Mouse (Mus musculus) left cerebral cortex, postnatal 14 days (tissue): ENCODE results near the gene Ints4. TPM values are rescaled to one million over a fixed set of nuclear protein-coding genes. Genes with fewer than 3 reads are reported as not detected.
"Not testable (repeated sequence)": the region's sequence is repeated elsewhere in the genome, so short reads cannot be mapped to it uniquely, and the experiment has no call there.

ENCODE experiments used
- DNase-seq, 2 experiments: peaks; one replicate each; pipeline ENCODE4 v3.0.0; 2021 to 2022; ENCODE audit warnings: low spot score in 2 of 2, mixed read lengths in 1 of 2
- intact Hi-C: fragments of 180-260 bp; cut with DNase I; formaldehyde crosslinking; loops from one replicate; pipeline ENCODE4 v1.15.1; 2025
- long read RNA-seq, 2 experiments: library from polyadenylated mRNA; stranded (forward); transcript quantifications; one replicate each; pipeline ENCODE4 v2.0.0; 2021
- total RNA-seq, 2 experiments: library from RNA; stranded (reverse); gene quantifications; 2 replicates each; pipeline ENCODE4 v1.2.3; 2021

Gene Ints4
- total RNA-seq, result 10 to 100 TPM; 27.2 to 27.3 TPM
- long read RNA-seq, experiment 1, transcript Ints4-201 (23 exons, 3,240 nt), result major isoform, 14 of 21 reads
- long read RNA-seq, experiment 1, partial matches to known transcripts, result 1 of 21 reads
- long read RNA-seq, experiment 1, other reads (novel, unspliced or antisense), result 6 of 21 reads
- long read RNA-seq, experiment 2, transcript Ints4-201 (23 exons, 3,240 nt), result major isoform, 10 of 19 reads
- long read RNA-seq, experiment 2, partial matches to known transcripts, result 0 of 19 reads
- long read RNA-seq, experiment 2, other reads (novel, unspliced or antisense), result 9 of 19 reads

DNA sequence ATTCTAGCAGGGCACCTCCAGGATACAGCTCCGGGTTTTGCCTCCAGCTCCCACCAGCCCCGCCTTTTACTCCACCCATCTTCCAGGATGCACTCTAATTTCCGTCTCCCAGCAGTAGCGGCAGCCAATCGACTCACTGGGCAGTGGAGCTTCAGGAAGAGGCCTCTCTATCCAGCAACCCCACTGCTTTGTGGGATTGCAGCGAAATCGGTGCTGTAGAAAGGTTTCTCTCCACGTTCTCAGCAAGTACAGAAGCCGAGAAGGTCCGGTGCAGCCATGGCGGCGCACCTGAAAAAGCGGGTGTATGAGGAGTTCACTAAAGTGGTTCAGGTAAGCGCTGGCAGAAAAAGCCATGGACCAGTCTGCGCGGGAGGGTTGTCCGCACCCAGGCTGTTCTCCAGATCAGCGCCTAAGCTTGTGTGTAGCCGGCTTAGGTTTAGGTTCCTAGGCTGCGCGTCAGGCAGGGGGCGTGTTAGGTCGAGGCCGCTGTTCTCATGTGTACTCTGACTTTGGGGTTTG lies at the start of gene Ints4:
Gene Ints4 (plus strand): TSS at position 136 of the 519 bp plus-strand sequence.
- peak; percentile 94 to 95 for DNase-seq
- intact Hi-C loops, result loop anchor here (2.0 to 10.0 kb wide), 3 partner anchors 59 to 184 kb away; partner anchors contain the start of genes Aamdc and Rsf1

DNA sequence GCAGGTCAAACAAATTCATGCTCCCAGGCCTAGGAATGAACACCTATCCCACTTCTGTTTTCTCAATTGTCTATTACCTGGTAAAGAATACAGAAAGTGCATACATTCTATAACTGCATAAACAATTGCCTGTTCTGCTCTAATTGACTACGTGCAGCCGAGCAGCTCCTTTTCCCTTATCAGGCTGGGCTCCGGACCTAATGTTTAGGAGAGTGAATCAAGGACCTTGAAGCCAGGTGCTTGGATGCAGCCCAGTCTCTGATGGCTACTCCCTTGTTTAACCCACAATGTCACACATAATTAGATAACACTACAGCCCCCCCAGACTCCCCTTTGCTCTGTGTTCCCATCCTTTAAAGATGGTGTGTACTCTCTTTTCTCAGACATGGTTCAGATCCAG lies 47.2 kb upstream of the Ints4 start:
- DNase-seq, intact Hi-C loops: not testable (repeated sequence)

DNA sequence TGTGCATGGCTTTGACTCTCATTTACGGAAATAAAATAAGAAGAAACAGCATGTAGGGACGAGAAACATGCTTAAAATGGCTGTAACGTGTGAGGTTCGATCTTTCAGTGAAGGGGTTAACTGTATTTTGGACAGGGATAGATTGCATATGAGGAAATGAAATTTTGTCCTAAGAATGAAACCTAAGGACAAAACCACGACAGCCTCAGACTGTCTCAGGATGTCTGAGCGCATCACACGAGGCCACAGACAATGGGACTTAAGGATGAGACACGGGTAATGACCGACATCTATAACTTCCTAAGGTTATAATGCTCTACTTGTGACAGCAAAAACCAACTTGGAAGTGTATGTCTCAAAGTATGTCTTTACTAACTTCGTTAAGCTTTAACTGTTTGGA lies 46.2 kb upstream of the Ints4 start:
- intact Hi-C loops, result no loop called here
- DNase-seq, result no peak

DNA sequence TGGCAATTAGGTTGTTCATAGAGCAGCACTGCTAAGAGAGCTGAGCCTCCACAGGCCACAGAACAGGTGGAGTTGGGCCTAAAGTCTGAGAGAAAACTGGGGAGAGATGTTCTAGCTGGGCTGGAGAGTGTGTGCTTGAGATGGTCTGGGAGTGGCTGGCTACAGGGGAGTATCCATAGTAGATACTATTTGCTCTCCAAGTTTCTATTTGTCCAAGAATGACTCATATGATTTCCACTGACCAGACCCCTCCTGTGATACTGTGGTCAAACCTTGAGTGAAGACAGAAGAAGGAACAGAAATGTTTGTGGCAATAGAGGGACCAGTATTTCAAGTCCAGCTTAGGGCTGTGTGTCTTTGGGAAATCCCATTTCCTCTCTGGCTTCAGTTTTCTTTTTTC lies 41.8 kb upstream of the Ints4 start:
- intact Hi-C loops, result no loop called here
- DNase-seq, result no peak

DNA sequence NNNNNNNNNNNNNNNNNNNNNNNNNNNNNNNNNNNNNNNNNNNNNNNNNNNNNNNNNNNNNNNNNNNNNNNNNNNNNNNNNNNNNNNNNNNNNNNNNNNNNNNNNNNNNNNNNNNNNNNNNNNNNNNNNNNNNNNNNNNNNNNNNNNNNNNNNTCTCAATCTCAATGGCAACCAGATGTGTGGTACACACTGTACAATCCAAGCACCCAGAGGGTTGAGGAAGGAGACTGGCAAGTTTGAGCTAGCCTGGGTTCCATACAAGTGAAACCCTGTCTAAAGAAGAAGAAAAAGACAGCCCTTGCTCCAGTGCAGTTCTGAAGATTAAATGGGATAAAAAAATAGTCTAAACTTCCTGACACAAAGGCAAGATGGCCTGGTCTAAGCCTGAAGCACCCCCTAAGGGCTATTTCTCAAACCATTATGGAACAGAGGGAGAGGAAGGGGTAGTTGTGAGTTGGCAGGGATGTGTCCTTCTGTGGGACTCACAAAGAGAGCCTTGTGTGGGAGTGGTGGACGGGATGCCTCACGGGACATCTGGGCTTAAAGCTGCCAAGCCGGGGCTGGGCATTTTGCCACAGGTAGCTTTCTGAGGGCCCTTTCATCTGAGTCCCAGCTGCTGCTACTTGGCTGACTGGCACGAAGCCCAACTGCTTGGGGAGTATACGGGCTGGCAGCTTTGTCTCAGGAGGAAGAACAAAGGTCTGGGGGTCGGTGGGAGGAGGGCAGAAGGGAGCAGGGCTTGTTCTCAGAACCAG lies 34.4 kb upstream of the Ints4 start:
- DNase-seq, result peak; percentile 92 to 96
- intact Hi-C loops, result loop anchor here (5.0 kb wide), 1 partner anchor 131 kb away; the partner anchor contains the start of genes Aamdc and Rsf1

DNA sequence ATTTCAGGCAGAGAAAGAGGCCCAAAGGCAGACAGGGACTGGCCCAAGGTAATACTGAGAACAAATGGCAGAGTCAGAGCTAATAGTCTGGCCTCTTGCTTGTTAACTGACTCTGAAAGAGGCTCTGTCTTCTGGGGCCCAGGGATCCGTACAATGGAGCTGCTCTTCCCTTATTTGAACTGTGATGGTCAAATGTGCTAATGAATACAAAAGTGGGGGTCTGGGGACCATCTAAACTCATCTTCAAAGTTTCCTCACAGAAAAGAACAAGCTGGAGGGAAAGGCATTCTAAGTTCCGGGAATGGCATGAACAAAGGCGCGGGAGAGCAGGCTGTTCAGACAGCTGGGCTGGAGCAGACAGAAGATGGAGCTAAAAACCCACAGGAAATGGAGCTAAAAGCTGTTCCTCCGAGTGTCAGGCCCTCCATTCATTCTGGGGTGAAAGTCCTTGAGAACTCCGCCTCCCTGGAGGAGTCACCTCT lies 33.7 kb upstream of the Ints4 start:
- peak in 1 of 2 experiments; percentile 20 for DNase-seq

DNA sequence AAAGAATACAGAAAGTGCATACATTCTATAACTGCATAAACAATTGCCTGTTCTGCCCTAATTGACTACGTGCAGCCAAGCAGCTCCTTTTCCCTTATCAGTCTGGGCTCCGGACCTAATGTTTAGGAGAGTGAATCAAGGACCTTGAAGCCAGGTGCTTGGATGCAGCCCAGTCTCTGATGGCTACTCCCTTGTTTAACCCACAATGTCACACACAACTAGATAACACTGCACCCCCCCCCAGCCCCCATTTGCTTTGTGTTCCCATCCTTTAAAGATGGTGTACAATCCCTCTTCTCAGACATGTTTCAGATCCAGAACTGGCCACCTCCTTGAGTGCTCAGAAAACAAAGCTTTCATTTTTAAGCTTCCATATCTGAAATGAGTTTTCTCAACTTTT lies 29.7 kb upstream of the Ints4 start, which contains the start of gene Kctd14:
Gene Kctd14 (plus strand): TSS at position 301 of the 400 bp plus-strand sequence.
- intact Hi-C loops, DNase-seq: not testable (repeated sequence)

More for the DNA sequence above, 33.7 kb upstream of the Ints4 start:
- intact Hi-C loops, result loop anchor here (5.0 kb wide), 1 partner anchor 130 kb away; the partner anchor contains the start of genes Aamdc and Rsf1

DNA sequence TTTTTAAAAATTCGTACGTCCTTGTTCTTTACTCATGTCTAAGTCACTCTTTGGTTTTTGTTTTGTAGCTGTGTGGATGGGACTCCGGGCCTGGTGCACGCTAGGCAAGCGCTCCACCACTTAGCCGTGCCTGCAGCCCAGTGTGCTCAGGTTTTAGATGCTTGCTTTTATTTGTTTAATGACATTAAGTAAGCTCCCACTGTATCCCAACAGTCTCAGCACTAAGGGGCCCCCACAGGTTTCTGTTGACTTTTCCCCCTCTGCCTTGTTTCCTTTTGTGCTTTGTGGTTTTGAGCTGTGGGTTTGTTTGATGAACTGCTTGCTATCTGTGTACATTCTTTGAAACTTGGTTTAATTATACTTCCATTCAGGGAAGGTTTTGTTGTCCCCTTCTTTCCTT lies 28.6 kb upstream of the Ints4 start:
- intact Hi-C loops, result no loop called here
- no peak for DNase-seq

DNA sequence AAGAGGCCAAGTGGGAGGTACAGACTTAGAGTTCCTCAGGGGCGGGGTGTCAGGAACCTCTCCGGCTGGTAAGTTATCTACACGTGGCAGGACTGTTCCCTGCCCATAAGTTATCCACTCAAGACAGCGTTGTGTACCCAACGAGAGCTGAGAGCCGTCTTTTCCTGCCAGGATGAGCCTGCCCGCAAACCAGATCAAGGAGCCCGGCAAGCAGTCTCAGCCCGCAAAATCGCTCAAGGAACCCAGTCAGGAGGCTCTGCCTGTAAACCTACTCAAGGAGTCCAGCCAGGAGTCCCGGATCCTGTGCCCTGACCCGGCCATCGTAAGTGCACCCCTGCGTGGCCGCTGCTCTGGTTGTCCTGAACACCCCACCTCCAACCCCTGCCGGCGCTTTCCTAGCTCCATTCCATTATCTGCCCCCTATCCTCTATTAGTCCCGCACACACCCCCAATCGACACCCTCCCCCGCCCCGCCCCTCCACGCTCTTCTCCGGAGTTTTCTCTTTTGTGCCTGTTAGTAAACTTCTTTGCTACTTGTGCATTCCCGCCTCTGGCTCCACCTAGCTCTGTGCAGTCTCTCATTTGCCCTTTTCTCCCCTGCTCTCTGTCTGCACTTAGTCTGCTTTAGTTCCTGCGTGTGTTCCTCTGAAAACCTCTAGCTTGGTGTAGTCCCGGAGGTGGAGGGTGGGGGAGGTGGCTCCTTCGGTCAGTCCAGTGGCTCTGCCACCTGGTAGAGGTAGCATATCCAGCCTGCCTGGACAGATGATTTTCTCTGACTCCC lies 27.4 kb upstream of the Ints4 start:
- intact Hi-C loops, result no loop called here
- no peak for DNase-seq

DNA sequence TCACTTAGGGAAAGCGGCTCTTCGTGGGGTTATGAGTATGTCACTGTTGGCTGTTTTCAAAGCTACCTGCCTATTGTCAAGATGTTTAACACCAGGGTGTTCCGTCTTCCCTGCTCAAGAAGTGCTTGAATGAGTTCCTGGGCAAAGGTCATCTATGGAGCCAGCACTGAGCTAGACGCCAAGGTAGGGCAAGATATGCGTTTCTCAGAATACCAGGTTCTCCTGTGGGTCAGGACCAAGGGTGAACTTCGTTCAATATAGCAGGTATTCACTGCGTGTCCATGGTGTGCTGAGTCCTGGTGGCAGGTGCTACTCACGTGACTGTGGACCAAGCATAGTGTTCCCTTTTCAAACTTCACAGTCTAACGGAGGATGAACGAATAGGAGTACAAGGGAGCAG lies 26.0 kb upstream of the Ints4 start:
- intact Hi-C loops, result no loop called here
- DNase-seq, result no peak

DNA sequence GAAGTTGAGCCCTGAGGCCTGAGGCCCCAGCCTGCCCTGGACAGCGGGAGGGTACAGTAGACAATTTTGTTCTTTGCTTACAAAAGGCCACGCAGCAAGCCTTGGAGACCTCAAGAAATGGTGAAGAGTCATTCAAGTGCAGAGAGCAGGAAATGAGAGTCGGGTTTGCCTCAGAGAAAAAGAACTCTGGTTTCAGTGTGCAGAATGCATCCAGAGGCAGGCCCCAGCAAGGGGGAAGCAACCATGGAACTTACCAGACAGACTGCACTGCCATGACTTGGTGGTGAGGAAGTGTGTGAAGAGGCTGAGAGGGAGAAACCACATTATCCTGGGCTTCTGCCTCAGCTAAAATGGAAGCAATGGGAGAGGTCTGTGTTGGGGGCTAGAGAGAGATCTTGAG lies 25.2 kb upstream of the Ints4 start:
- intact Hi-C loops, result no loop called here
- no peak for DNase-seq

DNA sequence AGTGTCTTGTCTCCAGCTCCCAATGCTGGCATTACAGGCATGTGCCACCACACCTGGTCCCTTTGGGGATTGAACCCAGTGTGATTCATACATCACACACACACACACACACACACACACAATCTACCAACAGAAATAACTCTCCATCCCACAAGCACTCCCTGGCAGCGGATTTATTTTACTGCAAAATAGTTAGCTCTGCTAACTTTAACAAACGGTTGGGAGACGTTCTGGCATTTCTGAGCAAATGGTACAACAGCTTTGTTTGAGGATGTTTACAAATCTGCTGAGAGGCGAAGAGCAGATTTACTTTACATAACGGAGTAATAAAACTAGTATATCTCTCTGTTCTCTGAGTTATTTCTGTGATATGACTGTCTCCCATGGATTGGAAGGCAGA lies 7.8 kb upstream of the Ints4 start:
- DNase-seq, result peak; percentile 23 to 37
- intact Hi-C loops, result no loop called here

DNA sequence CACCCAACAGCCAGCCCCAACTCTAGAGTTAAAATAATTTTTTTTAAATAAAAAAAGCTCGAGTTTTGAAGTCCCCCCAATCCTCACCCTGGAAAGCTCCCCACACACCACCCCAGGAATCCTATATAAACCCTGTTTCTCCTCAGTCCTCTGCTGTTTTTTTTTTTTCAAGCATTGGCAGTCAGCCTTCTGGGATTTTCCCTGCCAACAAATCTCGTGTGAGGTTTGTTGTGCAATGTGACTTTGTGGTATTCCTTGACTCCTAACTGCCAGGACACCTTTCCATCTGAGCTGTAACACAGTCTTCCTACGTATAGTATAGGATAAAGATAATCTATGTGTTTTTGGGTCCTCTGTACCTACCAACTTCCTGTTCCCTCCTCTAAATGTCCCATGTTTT lies 1.4 kb upstream of the Ints4 start:
- DNase-seq, result no peak
- intact Hi-C loops, result no loop called here

DNA sequence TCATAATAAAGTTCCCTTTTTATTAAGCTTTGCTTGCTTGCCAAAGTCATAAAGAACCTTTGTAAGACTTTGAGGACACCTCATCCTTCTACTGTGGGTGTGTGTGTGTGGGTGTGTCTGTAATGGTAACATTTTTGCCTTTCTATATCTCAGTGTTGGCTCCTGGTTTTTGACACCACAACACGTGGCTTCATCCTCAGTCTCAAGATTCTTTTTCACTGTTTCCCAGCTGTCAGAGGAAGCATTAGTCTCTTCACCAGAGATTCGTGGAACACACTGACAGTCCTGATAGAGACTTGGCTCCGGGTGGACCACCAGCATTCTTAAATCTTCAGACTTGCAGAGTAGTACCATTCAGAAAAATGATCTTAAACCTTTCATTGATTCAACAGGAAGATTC lies 466 bp upstream of the Ints4 start:
- no peak for DNase-seq
- intact Hi-C loops, result loop anchor here (2.0 to 10.0 kb wide), 3 partner anchors 58 to 185 kb away; partner anchors contain the start of genes Aamdc and Rsf1

DNA sequence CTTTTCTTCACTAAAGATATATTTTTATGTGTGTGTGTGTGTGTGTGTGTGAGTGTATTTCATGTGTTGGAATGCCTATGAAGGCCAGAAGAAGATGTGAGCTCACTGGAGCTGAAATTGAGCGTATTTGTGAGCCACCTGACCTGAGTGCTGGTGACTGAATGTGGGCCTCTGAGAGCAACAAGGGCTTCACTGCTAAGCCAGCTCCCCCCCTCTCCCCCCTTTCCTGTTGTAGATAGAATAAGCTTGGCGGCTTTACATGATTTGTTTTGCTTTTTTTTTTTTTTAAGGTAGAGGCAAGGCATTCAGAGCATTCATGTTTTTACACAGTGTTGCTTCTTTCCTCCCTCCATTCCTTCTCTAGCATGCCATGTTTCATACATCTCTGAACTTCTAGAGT lies 2.6 kb downstream of the Ints4 start:
- intact Hi-C loops, result loop anchor here (5.0 to 10.0 kb wide), 2 partner anchors 61 to 181 kb away; no protein-coding TSS in a partner anchor
- DNase-seq, result no peak

DNA sequence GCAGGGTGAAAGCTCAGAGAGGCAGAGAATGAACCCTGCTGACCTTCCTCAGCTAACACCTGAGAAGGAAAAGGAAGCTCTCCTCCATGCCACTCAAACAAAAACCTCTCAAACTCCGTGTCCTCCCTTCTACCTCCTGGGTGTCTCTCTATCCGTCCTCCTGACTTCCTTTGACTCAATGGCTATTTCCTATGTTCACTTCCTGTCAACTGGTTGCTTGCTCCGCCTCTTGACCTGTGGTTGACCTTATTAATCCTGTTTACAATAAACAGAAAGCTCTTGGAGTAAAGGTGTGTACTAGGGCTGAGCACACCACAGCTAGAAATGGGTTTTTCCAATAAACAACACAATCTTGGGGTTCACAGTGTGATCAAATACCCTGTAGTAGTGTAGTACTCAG lies 10.4 kb downstream of the Ints4 start:
- intact Hi-C loops, result no loop called here
- DNase-seq, result no peak

DNA sequence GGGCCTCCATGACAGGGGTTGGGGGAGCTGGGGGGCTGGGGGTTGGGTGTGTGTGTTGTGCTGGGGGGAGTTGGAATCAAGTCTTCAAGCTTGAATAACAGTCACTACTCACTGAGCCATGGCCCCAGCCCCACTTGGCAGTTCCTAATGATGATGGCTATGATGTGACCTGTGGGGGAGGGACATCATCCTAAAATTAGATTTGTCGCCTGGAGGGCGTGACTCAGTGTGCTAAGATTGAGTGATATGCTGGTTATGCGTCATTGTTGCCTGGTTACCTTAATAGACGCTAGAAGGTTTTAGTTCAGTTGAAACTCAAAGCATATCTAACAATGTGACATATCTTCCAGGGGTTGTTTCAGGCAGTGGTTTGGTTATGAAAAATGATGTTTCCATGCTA lies 11.7 kb downstream of the Ints4 start:
- intact Hi-C loops, result no loop called here
- DNase-seq, result peak in 1 of 2 experiments; percentile 13

DNA sequence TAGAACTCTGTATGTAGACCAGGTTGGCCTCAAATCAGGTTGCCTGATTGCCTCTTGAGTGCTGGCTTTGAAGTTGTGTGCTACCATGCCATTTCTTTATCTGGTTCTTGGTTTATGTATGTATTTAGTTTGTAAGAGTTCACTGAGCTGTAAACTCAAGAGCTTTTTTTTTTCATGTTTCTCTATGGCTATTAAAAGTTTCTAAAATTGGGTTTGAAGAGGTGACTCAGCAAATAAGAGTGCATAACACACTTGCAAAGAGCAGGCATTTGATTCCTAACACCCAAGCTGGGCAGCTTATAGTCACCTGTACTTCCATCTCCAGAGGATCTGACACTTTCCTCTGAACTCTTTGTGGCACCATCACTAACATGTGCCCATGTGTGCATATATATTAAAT lies 14.3 kb downstream of the Ints4 start:
- DNase-seq, result no peak

DNA sequence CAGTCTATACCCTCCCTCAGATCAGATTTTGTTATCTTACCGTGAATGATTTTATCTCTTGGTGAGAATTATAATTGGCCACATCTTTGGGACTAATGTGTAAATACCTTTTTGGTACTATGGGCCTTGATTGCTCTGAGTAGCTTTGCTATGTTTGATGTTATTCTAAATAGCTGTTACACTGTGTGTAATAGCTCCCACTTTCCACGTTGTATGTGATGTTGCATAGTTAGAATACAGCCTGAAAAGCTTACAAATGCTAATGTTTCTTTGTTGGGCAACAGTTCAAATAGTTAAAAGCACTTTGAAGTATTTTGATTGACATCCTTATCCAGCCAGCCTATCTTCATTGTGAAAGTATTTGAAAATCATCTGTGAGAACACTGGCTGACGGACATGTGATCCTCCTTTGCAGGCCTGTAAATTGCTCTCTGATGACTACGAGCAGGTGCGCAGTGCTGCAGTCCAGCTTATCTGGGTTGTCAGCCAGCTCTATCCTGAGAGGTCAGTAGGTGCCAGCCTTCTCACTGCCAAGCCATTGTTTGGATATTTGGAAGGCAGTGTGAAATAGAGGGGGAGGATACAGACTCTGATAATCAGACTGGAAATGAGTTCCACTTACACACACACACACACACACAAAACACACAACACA lies 19.9 kb downstream of the Ints4 start:
- intact Hi-C loops, result no loop called here
- DNase-seq, result no peak

More for the DNA sequence above, 14.3 kb downstream of the Ints4 start:
- intact Hi-C loops, result no loop called here
